Mouse (Mus musculus): ENCODE results near the gene Caprin2. TPM values are rescaled to one million over a fixed set of nuclear protein-coding genes. Genes with fewer than 3 reads are reported as not detected.

The Caprin2 gene
- polyA plus RNA-seq, 1 experiment from 2014 or later: 21.0 TPM

Other genes starting within 250 kb of the Caprin2 start
- 29.3 and 31.3 TPM in 2 replicates for gene Ipo8, start 64.8 kb downstream of the Caprin2 start, polyA plus RNA-seq (2016; fragmentation: Nextera tagmentation; extraction: Ambion mirVana)
- 143 and 147 TPM in 2 replicates for gene Sinhcaf, start 50.2 kb upstream of the Caprin2 start, polyA plus RNA-seq (2016; fragmentation: Nextera tagmentation; extraction: Ambion mirVana)
- 8.1 and 10.3 TPM in 2 replicates for gene Dennd5b, start 205.4 kb upstream of the Caprin2 start, polyA plus RNA-seq (2016; fragmentation: Nextera tagmentation; extraction: Ambion mirVana)
- not detected in 2 replicates for gene Gm10203, start 233.9 kb upstream of the Caprin2 start, polyA plus RNA-seq (2016; fragmentation: Nextera tagmentation; extraction: Ambion mirVana)
- gene Etfbkmt, start 243.6 kb upstream of the Caprin2 start, polyA plus RNA-seq (2016; fragmentation: Nextera tagmentation; extraction: Ambion mirVana): 12.1 and 15.2 TPM in 2 replicates